9 mouse cellular contexts compared by ENCODE assay signal in the genomic region with DNA sequence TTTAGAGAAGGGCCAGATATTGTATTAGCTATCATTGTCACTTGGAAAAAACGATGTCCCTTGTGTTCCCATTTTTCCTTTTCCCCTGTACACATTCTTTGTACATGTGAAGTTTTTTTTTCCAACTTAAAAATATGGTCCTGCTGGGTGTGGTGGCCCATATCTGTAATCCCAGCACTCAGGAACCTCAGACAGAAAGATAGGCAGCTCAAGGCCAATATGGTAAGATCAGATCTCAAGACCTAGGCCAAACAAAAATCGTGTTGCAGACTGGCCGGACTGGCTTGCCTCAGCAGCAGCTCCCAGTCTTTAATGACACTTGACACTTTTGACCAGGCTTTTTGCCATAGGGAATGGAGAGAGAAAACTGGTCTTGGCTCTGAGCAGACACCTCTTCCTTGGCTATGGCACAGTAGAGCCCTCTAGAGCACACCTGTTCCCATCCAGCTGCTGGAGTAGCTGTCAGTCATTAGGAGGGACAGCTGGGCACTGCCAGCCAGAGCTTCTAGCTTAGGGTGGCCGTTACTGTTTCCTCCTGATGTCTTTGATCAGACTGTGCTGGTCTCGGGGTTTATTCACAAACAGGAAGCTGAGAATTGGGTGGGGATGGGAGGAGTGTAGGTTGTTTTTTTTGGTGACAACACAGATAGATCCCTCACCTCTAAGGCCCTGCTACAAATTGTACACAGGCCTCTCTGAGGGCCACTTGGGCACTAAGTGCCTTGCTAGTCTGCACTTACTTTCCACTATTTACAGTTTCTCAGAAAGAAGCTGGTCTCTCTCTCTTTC. TPM values are rescaled to one million over a fixed set of nuclear protein-coding genes. Genes with fewer than 3 reads are reported as not detected.
A peak's percentile ranks its signal among the peaks of the same experiment; 100 is the strongest.
DNase-seq lines count a peak whose midpoint lies in the region; ATAC-seq and TF ChIP-seq lines count a peak whose summit lies in the region.
"Had no signal": no experiment of that assay in that cellular context is flagged by ENCODE, and none has a peak within 500 bp of the region (broad histone marks: within the 10 kb centered on the region; RNA-seq: fewer than 3 reads in every experiment).

No protein-coding gene starts in this region.

- H3K4me1 ChIP-seq in kidney, embryonic 15.5 days = peaks cover 51% of the 10 kb centered on the region
- H3K4me1 ChIP-seq in embryonic facial prominence, embryonic 11.5 days (ENCODE audit: control insufficient read depth, insufficient read depth, low read length) = no peaks in the 10 kb centered on the region; the same call in none of the 2 replicates
- peaks cover 17% of the 10 kb centered on the region for H3K4me1 ChIP-seq in limb, embryonic 14.5 days (ENCODE audit: control insufficient read depth, insufficient read depth, low read length)
- peaks cover 49% of the 10 kb centered on the region for H3K4me1 ChIP-seq in neural tube, embryonic 13.5 days (replicated peaks)

- ATAC-seq in kidney, embryonic 15.5 days (replicated peaks; ENCODE audit: low FRiP score) = no peak
- ATAC-seq in embryonic facial prominence, embryonic 11.5 days (replicated peaks; ENCODE audit: insufficient number of reproducible peaks, low FRiP score, low TSS enrichment, low read depth) = no peak
- ATAC-seq in limb, embryonic 14.5 days (ENCODE audit: low FRiP score, low read depth) = no peak
- ATAC-seq in neural tube, embryonic 13.5 days (ENCODE audit: low read depth) = no peak
- ATAC-seq: Patski had no signal

- intact Hi-C loops in left cerebral cortex, postnatal 10 days (cut with DNase I) = no loop called here

- no peak for TF ChIP-seq POLR2A in limb, embryonic 14.5 days (IDR thresholded peaks at IDR 0.05; ENCODE audit: borderline replicate concordance, extremely low read depth, insufficient read depth, insufficient read length)

- no peaks in the 10 kb centered on the region for H3K27me3 ChIP-seq in kidney, embryonic 15.5 days
- no peaks in the 10 kb centered on the region for H3K27me3 ChIP-seq in embryonic facial prominence, embryonic 11.5 days (ENCODE audit: control insufficient read depth, insufficient read depth, low read length)
- H3K27me3 ChIP-seq in limb, embryonic 14.5 days (ENCODE audit: control insufficient read depth, insufficient read depth, low read length) = no peaks in the 10 kb centered on the region
- no peaks in the 10 kb centered on the region for H3K27me3 ChIP-seq in neural tube, embryonic 13.5 days
- H3K27me3 ChIP-seq: Patski had no signal

- no peak overlapping the region for H3K9ac ChIP-seq in kidney, embryonic 15.5 days
- H3K9ac ChIP-seq in embryonic facial prominence, embryonic 11.5 days (replicated peaks; ENCODE audit: low read length) = peak overlapping the region; percentile 13
- H3K9ac ChIP-seq in limb, embryonic 14.5 days (ENCODE audit: low read depth, low read length, severe bottlenecking) = no peak overlapping the region
- H3K9ac ChIP-seq in neural tube, embryonic 13.5 days = peak overlapping the region; percentile 45; the same call in 1 of the 2 replicates

- peak overlapping the region; percentile 14 for H3K4me2 ChIP-seq in kidney, embryonic 15.5 days
- H3K4me2 ChIP-seq in embryonic facial prominence, embryonic 11.5 days (ENCODE audit: low read depth, low read length) = no peak overlapping the region
- H3K4me2 ChIP-seq in limb, embryonic 14.5 days (replicated peaks; ENCODE audit: low read depth, low read length, severe bottlenecking) = no peak overlapping the region
- H3K4me2 ChIP-seq in neural tube, embryonic 13.5 days = peak overlapping the region; percentile 24

- peak overlapping the region; percentile 87 for H3K27ac ChIP-seq in kidney, embryonic 15.5 days
- H3K27ac ChIP-seq in embryonic facial prominence, embryonic 11.5 days (replicated peaks; ENCODE audit: low read depth, low read length) = 0 out of 2 replicates have a peak overlapping the region, but pooled peaks have one; percentile 25
- 0 out of 2 replicates have a peak overlapping the region, but pooled peaks have one; percentile 19 for H3K27ac ChIP-seq in limb, embryonic 14.5 days (replicated peaks; ENCODE audit: low read depth, low read length)
- peak overlapping the region; percentile 84 for H3K27ac ChIP-seq in neural tube, embryonic 13.5 days (replicated peaks)

- no peak overlapping the region for H3K4me3 ChIP-seq in kidney, embryonic 15.5 days (replicated peaks)
- H3K4me3 ChIP-seq in embryonic facial prominence, embryonic 11.5 days (ENCODE audit: low read depth, low read length) = no peak overlapping the region
- no peak overlapping the region for H3K4me3 ChIP-seq in limb, embryonic 14.5 days (replicated peaks; ENCODE audit: low read length)
- H3K4me3 ChIP-seq in neural tube, embryonic 13.5 days = no peak overlapping the region

- H3K9me3 ChIP-seq in kidney, embryonic 15.5 days (replicated peaks) = no peaks in the 10 kb centered on the region
- H3K9me3 ChIP-seq in embryonic facial prominence, embryonic 11.5 days (replicated peaks; ENCODE audit: control insufficient read depth, low read length) = no peaks in the 10 kb centered on the region
- no peaks in the 10 kb centered on the region for H3K9me3 ChIP-seq in limb, embryonic 14.5 days (ENCODE audit: control insufficient read depth, low read length)
- no peaks in the 10 kb centered on the region for H3K9me3 ChIP-seq in neural tube, embryonic 13.5 days

- WGBS in kidney, embryonic 15.5 days = 43% methylated on average over 5 of the region's 5 CpGs
- WGBS in embryonic facial prominence, embryonic 11.5 days = 46% methylated on average over 5 of the region's 5 CpGs
- WGBS in limb, embryonic 14.5 days = 43% methylated on average over 5 of the region's 5 CpGs
- WGBS in neural tube, embryonic 13.5 days = 39% methylated on average over 5 of the region's 5 CpGs

- peaks cover 36% of the 10 kb centered on the region for H3K36me3 ChIP-seq in kidney, embryonic 15.5 days
- no peaks in the 10 kb centered on the region; the same call in 1 of the 2 replicates for H3K36me3 ChIP-seq in embryonic facial prominence, embryonic 11.5 days (replicated peaks; ENCODE audit: control insufficient read depth, insufficient read depth, low read depth, low read length)
- H3K36me3 ChIP-seq in limb, embryonic 14.5 days (ENCODE audit: control insufficient read depth, insufficient read depth, low read length) = peaks cover 45% of the 10 kb centered on the region
- peaks cover 24% of the 10 kb centered on the region for H3K36me3 ChIP-seq in neural tube, embryonic 13.5 days

- DNase-seq in kidney, postnatal 25 days = no peak
- DNase-seq in embryonic facial prominence, embryonic 11.5 days (ENCODE audit: low spot score) = no peak
- DNase-seq in limb, embryonic 14.5 days (ENCODE audit: low spot score) = peak; percentile 33
- DNase-seq in left cerebral cortex, postnatal 10 days (ENCODE audit: extremely low spot score in 1 of 2, low spot score in 2 of 2) = no peak
- no peak for DNase-seq in kidney, adult 11 months
- no peak for DNase-seq in adrenal gland, postnatal 10 days

RNA-seq across cellular contexts. Expression of gene Spef1, which starts 2.6 kb away (rescaled TPM):
- polyA plus RNA-seq in kidney, embryonic 15.5 days (2015; fragmentation: Nextera tagmentation; extraction: Ambion mirVana) = 3.2 and 3.6 TPM in 2 replicates
- polyA plus RNA-seq in embryonic facial prominence, embryonic 11.5 days (2014; fragmentation: Nextera tagmentation; extraction: Ambion mirVana) = 3.4 and 4.1 TPM in 2 replicates
- polyA plus RNA-seq in limb, embryonic 14.5 days (2012; rRNA removed) = 16.3 and 18.2 TPM in 2 replicates
- 6.7 and 8.1 TPM in 2 replicates for polyA plus RNA-seq in limb, embryonic 14.5 days (2014; fragmentation: Nextera tagmentation; extraction: Ambion mirVana)
- polyA plus RNA-seq in neural tube, embryonic 13.5 days (2015; fragmentation: Nextera tagmentation; extraction: Ambion mirVana) = 6.9 and 7.9 TPM in 2 replicates
- total RNA-seq in left cerebral cortex, postnatal 10 days (2021) = 10 to 100 TPM; 17.4 to 18.6 TPM
- total RNA-seq in adrenal gland, postnatal 10 days (2021) = 10 to 100 TPM in 1 of 2 experiments, 1 to 10 TPM in 1; 7.4 to 10.5 TPM

RNA-seq across cellular contexts. Expression of gene Cdc25b, which starts 3.0 kb away (rescaled TPM):
- 62.1 and 71.5 TPM in 2 replicates for polyA plus RNA-seq in kidney, embryonic 15.5 days (2015; fragmentation: Nextera tagmentation; extraction: Ambion mirVana)
- 48.0 and 53.4 TPM in 2 replicates for polyA plus RNA-seq in embryonic facial prominence, embryonic 11.5 days (2014; fragmentation: Nextera tagmentation; extraction: Ambion mirVana)
- polyA plus RNA-seq in limb, embryonic 14.5 days (2012; rRNA removed) = 76.4 and 88.9 TPM in 2 replicates
- polyA plus RNA-seq in limb, embryonic 14.5 days (2014; fragmentation: Nextera tagmentation; extraction: Ambion mirVana) = 52.1 and 56.2 TPM in 2 replicates
- 32.5 and 40.3 TPM in 2 replicates for polyA plus RNA-seq in neural tube, embryonic 13.5 days (2015; fragmentation: Nextera tagmentation; extraction: Ambion mirVana)
- 10 to 100 TPM; 17.0 to 17.2 TPM for total RNA-seq in left cerebral cortex, postnatal 10 days (2021)
- total RNA-seq in adrenal gland, postnatal 10 days (2021) = 10 to 100 TPM; 13.6 to 22.4 TPM

RNA-seq across cellular contexts. Expression of gene Cenpb, which starts 9.8 kb away (rescaled TPM):
- 10.6 and 10.8 TPM in 2 replicates for polyA plus RNA-seq in kidney, embryonic 15.5 days (2015; fragmentation: Nextera tagmentation; extraction: Ambion mirVana)
- 5.8 and 6.1 TPM in 2 replicates for polyA plus RNA-seq in embryonic facial prominence, embryonic 11.5 days (2014; fragmentation: Nextera tagmentation; extraction: Ambion mirVana)
- 48.3 and 56.4 TPM in 2 replicates for polyA plus RNA-seq in limb, embryonic 14.5 days (2012; rRNA removed)
- 9.2 and 12.2 TPM in 2 replicates for polyA plus RNA-seq in limb, embryonic 14.5 days (2014; fragmentation: Nextera tagmentation; extraction: Ambion mirVana)
- 12.6 and 12.7 TPM in 2 replicates for polyA plus RNA-seq in neural tube, embryonic 13.5 days (2015; fragmentation: Nextera tagmentation; extraction: Ambion mirVana)
- 10 to 100 TPM; 93.6 to 97.1 TPM for total RNA-seq in left cerebral cortex, postnatal 10 days (2021)
- total RNA-seq in adrenal gland, postnatal 10 days (2021) = 10 to 100 TPM; 76.2 to 86.6 TPM

RNA-seq across cellular contexts. Expression of gene Ap5s1, which starts 17.2 kb away (rescaled TPM):
- 25.6 TPM in 2 replicates for polyA plus RNA-seq in kidney, embryonic 15.5 days (2015; fragmentation: Nextera tagmentation; extraction: Ambion mirVana)
- polyA plus RNA-seq in embryonic facial prominence, embryonic 11.5 days (2014; fragmentation: Nextera tagmentation; extraction: Ambion mirVana) = 22.6 and 23.8 TPM in 2 replicates
- polyA plus RNA-seq in limb, embryonic 14.5 days (2012; rRNA removed) = 29.5 and 50.9 TPM in 2 replicates
- 25.9 and 26.7 TPM in 2 replicates for polyA plus RNA-seq in limb, embryonic 14.5 days (2014; fragmentation: Nextera tagmentation; extraction: Ambion mirVana)
- polyA plus RNA-seq in neural tube, embryonic 13.5 days (2015; fragmentation: Nextera tagmentation; extraction: Ambion mirVana) = 30.9 and 39.7 TPM in 2 replicates
- 10 to 100 TPM; 21.2 to 23.6 TPM for total RNA-seq in left cerebral cortex, postnatal 10 days (2021)
- 10 to 100 TPM; 16.9 to 25.8 TPM for total RNA-seq in adrenal gland, postnatal 10 days (2021)

RNA-seq across cellular contexts. Expression of gene 1700037H04Rik, which starts 29.8 kb away (rescaled TPM):
- polyA plus RNA-seq in kidney, embryonic 15.5 days (2015; fragmentation: Nextera tagmentation; extraction: Ambion mirVana) = 82.9 and 91.1 TPM in 2 replicates
- 81.2 and 88.3 TPM in 2 replicates for polyA plus RNA-seq in embryonic facial prominence, embryonic 11.5 days (2014; fragmentation: Nextera tagmentation; extraction: Ambion mirVana)
- 62.7 and 76.1 TPM in 2 replicates for polyA plus RNA-seq in limb, embryonic 14.5 days (2012; rRNA removed)
- 59.4 and 67.4 TPM in 2 replicates for polyA plus RNA-seq in limb, embryonic 14.5 days (2014; fragmentation: Nextera tagmentation; extraction: Ambion mirVana)
- polyA plus RNA-seq in neural tube, embryonic 13.5 days (2015; fragmentation: Nextera tagmentation; extraction: Ambion mirVana) = 88.3 and 99.0 TPM in 2 replicates
- 10 to 100 TPM; 69.3 to 74.2 TPM for total RNA-seq in left cerebral cortex, postnatal 10 days (2021)
- total RNA-seq in adrenal gland, postnatal 10 days (2021) = 10 to 100 TPM; 82.0 to 96.4 TPM

Comparison
In these comparisons a context has a peak if more than half of its experiments do, and no peak if none do; other contexts are left out.
1. H3K27ac ChIP-seq: peak in every context shown above with its lines; median percentile 87 in kidney, embryonic 15.5 days; 84 in neural tube, embryonic 13.5 days; 25 in embryonic facial prominence, embryonic 11.5 days; 19 in limb, embryonic 14.5 days.
2. H3K4me2 ChIP-seq: peak in kidney, embryonic 15.5 days (single experiment) and neural tube, embryonic 13.5 days (single experiment); none in embryonic facial prominence, embryonic 11.5 days (single experiment) and limb, embryonic 14.5 days (single experiment).
3. H3K9ac ChIP-seq: peak in embryonic facial prominence, embryonic 11.5 days (single experiment) and neural tube, embryonic 13.5 days (single experiment); none in kidney, embryonic 15.5 days (single experiment) and limb, embryonic 14.5 days (single experiment).